In genomic region chr4:147417157-147417778, GRCm38 (mm10) we compare ENCODE assay signal across 13 mouse cellular contexts. TPM values are rescaled to one million over a fixed set of nuclear protein-coding genes. Genes with fewer than 3 reads are reported as not detected.
DNase-seq lines count a peak whose midpoint lies in the region; ATAC-seq and TF ChIP-seq lines count a peak whose summit lies in the region.
"Had no signal": no experiment of that assay in that cellular context is flagged by ENCODE, and none has a peak within 500 bp of the region (broad histone marks: within the 10 kb centered on the region; RNA-seq: fewer than 3 reads in every experiment).

No protein-coding gene starts in this region.

- 50% methylated on average over 8 of the region's 8 CpGs for WGBS in heart, postnatal 0 days
- WGBS in neural tube, embryonic 11.5 days, result 66% methylated on average over 8 of the region's 8 CpGs
- WGBS in neural tube, embryonic 15.5 days, result 57% methylated on average over 7 of the region's 8 CpGs

- H3K27ac ChIP-seq in heart, postnatal 0 days (ENCODE audit: low read depth), result no peak overlapping the region
- H3K27ac ChIP-seq in neural tube, embryonic 11.5 days (ENCODE audit: low read depth, low read length), result no peak overlapping the region
- no peak overlapping the region for H3K27ac ChIP-seq in neural tube, embryonic 15.5 days (replicated peaks)
- H3K27ac ChIP-seq: embryonic facial prominence, embryonic 12.5 days had no signal

- no peaks in the 10 kb centered on the region for H3K36me3 ChIP-seq in heart, postnatal 0 days (replicated peaks; ENCODE audit: control insufficient read depth, insufficient read depth, low read length)
- no peaks in the 10 kb centered on the region for H3K36me3 ChIP-seq in neural tube, embryonic 11.5 days (ENCODE audit: control insufficient read depth, insufficient read depth, low read length)
- no peaks in the 10 kb centered on the region for H3K36me3 ChIP-seq in neural tube, embryonic 15.5 days
- H3K36me3 ChIP-seq: embryonic facial prominence, embryonic 12.5 days had no signal

- no peak for TF ChIP-seq EP300 in heart, postnatal 0 days (IDR thresholded peaks at IDR 0.05; ENCODE audit: low read depth)

- no peak overlapping the region for H3K4me3 ChIP-seq in heart, postnatal 0 days (ENCODE audit: low read depth, low read length)
- H3K4me3 ChIP-seq in neural tube, embryonic 11.5 days (ENCODE audit: low read depth, low read length), result no peak overlapping the region
- H3K4me3 ChIP-seq in neural tube, embryonic 15.5 days (replicated peaks), result no peak overlapping the region
- H3K4me3 ChIP-seq: embryonic facial prominence, embryonic 12.5 days had no signal

- no peak overlapping the region for H3K4me2 ChIP-seq in heart, postnatal 0 days (ENCODE audit: low read depth, low read length)
- no peak overlapping the region for H3K4me2 ChIP-seq in neural tube, embryonic 11.5 days (ENCODE audit: low read depth)
- H3K4me2 ChIP-seq in neural tube, embryonic 15.5 days, result no peak overlapping the region
- H3K4me2 ChIP-seq: embryonic facial prominence, embryonic 12.5 days had no signal

- no peak overlapping the region for H3K9ac ChIP-seq in heart, postnatal 0 days (replicated peaks; ENCODE audit: low read depth, low read length)
- H3K9ac ChIP-seq in neural tube, embryonic 11.5 days (ENCODE audit: low read length), result no peak overlapping the region
- no peak overlapping the region for H3K9ac ChIP-seq in neural tube, embryonic 15.5 days (replicated peaks)
- H3K9ac ChIP-seq: embryonic facial prominence, embryonic 12.5 days had no signal

- no peak for DNase-seq in heart, postnatal 0 days (ENCODE audit: low spot score)
- no peak for DNase-seq in heart, adult 9 months (ENCODE audit: low spot score in 2 of 2)
- peak; percentile 10 for DNase-seq in neural tube, embryonic 11.5 days (ENCODE audit: low spot score)
- no peak for DNase-seq in layer of hippocampus, adult 11-12 months (ENCODE audit: low spot score)
- no peak for DNase-seq in cerebellum, adult 9-11 months
- DNase-seq: adrenal gland, postnatal 10 days; cerebellum, adult 11-12 months had no signal

- peaks cover 51% of the 10 kb centered on the region for H3K9me3 ChIP-seq in heart, postnatal 0 days (replicated peaks; ENCODE audit: control insufficient read depth, low read length)
- H3K9me3 ChIP-seq in neural tube, embryonic 11.5 days (ENCODE audit: control insufficient read depth, low read length), result peaks cover 24% of the 10 kb centered on the region
- H3K9me3 ChIP-seq in neural tube, embryonic 15.5 days (replicated peaks), result peaks cover 49% of the 10 kb centered on the region

- TF ChIP-seq CTCF in heart, postnatal 0 days (IDR thresholded peaks at IDR 0.05; ENCODE audit: low read depth), result no peak

- no peaks in the 10 kb centered on the region for H3K4me1 ChIP-seq in heart, postnatal 0 days (ENCODE audit: control insufficient read depth, insufficient read depth)
- H3K4me1 ChIP-seq in neural tube, embryonic 11.5 days (ENCODE audit: control insufficient read depth, insufficient read depth, low read length), result no peaks in the 10 kb centered on the region
- no peaks in the 10 kb centered on the region for H3K4me1 ChIP-seq in neural tube, embryonic 15.5 days
- H3K4me1 ChIP-seq: embryonic facial prominence, embryonic 12.5 days had no signal

- ATAC-seq in heart, postnatal 0 days (ENCODE audit: insufficient read depth, low read depth), result peak; percentile 15; the same call in 1 of the 2 replicates
- ATAC-seq in neural tube, embryonic 11.5 days (ENCODE audit: insufficient read depth, low FRiP score, low TSS enrichment), result no peak
- ATAC-seq in neural tube, embryonic 15.5 days (ENCODE audit: low FRiP score), result no peak
- peak; percentile 13; the same call in 1 of the 2 replicates for ATAC-seq in megakaryocyte, adult 5-6 weeks (ENCODE audit: poor library complexity, severe bottlenecking)

- no peaks in the 10 kb centered on the region for H3K27me3 ChIP-seq in heart, postnatal 0 days (ENCODE audit: control insufficient read depth, insufficient read depth, low read length)
- H3K27me3 ChIP-seq in neural tube, embryonic 11.5 days (ENCODE audit: control insufficient read depth, insufficient read depth, low read length), result no peaks in the 10 kb centered on the region
- H3K27me3 ChIP-seq in neural tube, embryonic 15.5 days (replicated peaks), result no peaks in the 10 kb centered on the region
- H3K27me3 ChIP-seq: embryonic facial prominence, embryonic 12.5 days had no signal

RNA-seq across cellular contexts. Expression of gene Zfp978, which starts 56.2 kb away (rescaled TPM):
- total RNA-seq in heart, postnatal 0 days (2014; rRNA removed; ENCODE audit: low replicate concordance), result not detected in 2 replicates
- 0.20 and 0.21 TPM in 2 replicates for polyA plus RNA-seq in heart, postnatal 0 days (2015; fragmentation: Nextera tagmentation; extraction: Ambion mirVana)
- polyA plus RNA-seq in neural tube, embryonic 11.5 days (2014; fragmentation: Nextera tagmentation; extraction: Ambion mirVana), result 0.28 TPM in 1 of 2 replicates, not detected in the other
- polyA plus RNA-seq in neural tube, embryonic 15.5 days (2015; fragmentation: Nextera tagmentation; extraction: Ambion mirVana), result not detected in 2 replicates
- total RNA-seq in megakaryocyte, adult 5-6 weeks (2015), result not detected in 2 replicates
- total RNA-seq in megakaryocyte, adult 5-6 weeks (2017), result not detected in 2 replicates
- total RNA-seq: hematopoietic stem cell, adult 5-6 weeks; layer of hippocampus, adult 8-10 months; liver, adult 2 months had no signal
- polyA plus RNA-seq: embryonic facial prominence, embryonic 12.5 days; liver, adult 2 months had no signal

Comparison
In these comparisons a context has a peak if more than half of its experiments do, and no peak if none do; other contexts are left out.
1. ATAC-seq: peak in heart, postnatal 0 days (single experiment) and megakaryocyte, adult 5-6 weeks (single experiment); none in neural tube, embryonic 11.5 days (single experiment) and neural tube, embryonic 15.5 days (single experiment).